Mouse (Mus musculus): ENCODE results near the gene Gm29133. TPM values are rescaled to one million over a fixed set of nuclear protein-coding genes. Genes with fewer than 3 reads are reported as not detected.

Gm29133 gene
- not detected for total RNA-seq (2022)

DNA sequence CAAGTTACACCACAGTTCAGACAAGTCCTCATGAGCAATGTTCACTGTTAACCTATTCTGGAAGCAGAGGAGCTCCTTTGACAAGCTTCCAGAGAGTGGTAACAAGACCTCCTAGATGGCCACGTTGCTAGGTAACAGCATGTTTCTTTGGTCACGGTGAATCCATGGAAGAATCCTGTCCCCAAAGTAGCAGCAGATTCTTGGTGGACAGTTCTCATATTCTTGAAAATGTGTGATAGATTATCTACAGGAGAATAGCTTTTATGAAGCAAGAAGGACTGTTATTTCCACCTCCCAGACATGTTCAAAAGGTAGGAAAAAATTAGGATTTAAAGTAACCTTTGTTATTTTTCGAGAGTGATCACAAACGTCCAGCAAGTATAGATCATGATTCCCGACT, at the start of gene Gm29133:
Gene Gm29133, plus strand, starts transcription at position 301 of the 400 bp plus-strand sequence.
- DNase-seq (ENCODE audit: low spot score in 2 of 2): no peak

GRCm38 (mm10) chr3:75699088-75699487, 48.9 kb upstream of the Gm29133 start:
- DNase-seq (ENCODE audit: low spot score in 2 of 2): no peak

- no peak for DNase-seq (ENCODE audit: low spot score in 2 of 2)
These were observed 46.7 kb upstream of the Gm29133 start for GRCm38 (mm10) chr3:75701336-75701735.

DNA sequence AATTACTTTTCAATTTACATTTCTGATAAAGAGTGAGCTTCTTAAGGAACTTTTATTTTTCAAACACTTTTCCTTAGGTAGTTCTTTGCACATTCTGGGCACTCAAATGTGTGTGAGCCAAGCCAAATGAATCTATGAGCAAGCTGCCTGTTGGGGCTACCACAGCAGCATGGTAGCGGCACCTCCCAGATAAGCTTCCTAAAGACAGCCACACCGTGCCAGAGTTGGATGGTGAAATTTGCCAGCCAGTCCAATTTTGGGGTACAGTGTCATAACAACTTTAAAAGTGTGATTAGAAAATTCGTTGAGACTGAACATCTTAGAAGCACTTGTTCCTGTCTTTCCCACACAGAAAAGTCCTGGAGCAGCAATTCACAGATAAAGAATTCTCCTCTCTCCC, 41.5 kb upstream of the Gm29133 start:
- DNase-seq (ENCODE audit: low spot score in 2 of 2): no peak

GRCm38 (mm10) chr3:75713678-75714295, 34.2 kb upstream of the Gm29133 start:
- no peak for DNase-seq (ENCODE audit: low spot score in 2 of 2)

DNA sequence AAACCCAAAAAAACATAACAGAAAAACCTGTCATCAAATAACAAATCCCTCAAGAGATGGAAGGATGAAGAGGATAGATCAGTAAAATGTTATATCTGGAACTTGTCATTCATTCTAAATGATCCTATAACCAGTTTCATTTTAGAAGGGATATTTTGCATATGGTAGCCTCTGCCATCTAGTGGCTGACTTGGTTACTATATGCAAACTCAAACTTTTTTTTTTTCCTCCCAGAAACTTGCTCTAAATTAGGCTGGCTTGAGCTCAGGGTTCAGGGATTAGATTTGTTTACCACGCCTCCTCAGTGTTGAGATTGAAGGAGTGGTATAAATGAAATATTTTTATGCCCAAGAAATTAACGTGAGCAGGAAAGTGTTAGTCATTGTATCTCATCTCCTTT, 27.3 kb upstream of the Gm29133 start:
- no peak for DNase-seq (ENCODE audit: low spot score in 2 of 2)

DNA sequence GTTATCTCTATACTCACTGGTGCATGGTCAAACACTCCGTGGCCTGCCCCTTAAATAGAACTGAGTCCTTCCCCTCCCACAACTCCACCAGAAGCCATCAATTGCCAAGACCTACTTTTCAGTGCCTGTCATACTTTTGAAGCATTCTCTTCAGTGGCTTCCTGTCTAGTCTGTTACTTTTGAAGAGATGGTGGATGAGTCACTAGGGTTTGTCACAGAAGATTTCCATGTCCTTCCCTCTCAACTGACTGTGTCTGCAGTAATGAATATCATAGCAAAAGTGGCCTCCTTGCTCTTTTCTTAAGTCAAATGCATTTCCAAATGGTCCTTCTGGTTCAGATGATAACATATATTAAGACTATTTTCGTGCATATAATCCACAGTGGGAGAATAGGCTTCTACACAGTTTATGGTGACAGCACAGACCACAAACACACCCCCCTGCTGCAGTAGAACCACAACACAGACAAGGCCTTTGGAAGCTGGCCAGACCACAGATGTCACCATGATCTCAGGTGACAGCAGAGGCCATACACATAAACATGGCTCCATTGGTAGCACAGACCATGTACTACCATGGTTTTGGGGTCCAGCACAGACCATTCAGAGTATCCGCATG, 16.9 kb upstream of the Gm29133 start:
- no peak for DNase-seq (ENCODE audit: low spot score in 2 of 2)

- no peak for DNase-seq (ENCODE audit: low spot score in 2 of 2)
These were observed 4.1 kb upstream of the Gm29133 start for GRCm38 (mm10) chr3:75743664-75744437.

DNA sequence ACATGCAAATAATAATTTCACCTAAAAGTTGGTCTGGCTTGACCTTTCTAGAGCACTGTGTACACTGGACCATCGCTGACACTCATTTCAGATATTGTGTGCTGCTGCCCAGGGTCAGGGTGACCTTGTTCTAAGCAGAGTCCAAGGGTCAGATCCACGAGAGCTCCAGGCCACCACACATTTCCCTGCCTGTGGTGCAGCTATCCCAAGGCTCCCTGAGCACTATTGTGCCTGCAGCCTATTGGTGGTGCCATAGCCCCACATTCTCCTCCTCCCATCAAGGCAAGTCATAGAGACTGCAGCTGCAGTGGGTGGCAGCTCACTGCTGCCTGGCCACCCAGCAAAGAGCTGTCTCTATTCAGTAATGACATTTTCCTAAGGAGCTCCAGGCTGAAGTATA, 2.7 kb upstream of the Gm29133 start:
- no peak for DNase-seq (ENCODE audit: low spot score in 2 of 2)

DNA sequence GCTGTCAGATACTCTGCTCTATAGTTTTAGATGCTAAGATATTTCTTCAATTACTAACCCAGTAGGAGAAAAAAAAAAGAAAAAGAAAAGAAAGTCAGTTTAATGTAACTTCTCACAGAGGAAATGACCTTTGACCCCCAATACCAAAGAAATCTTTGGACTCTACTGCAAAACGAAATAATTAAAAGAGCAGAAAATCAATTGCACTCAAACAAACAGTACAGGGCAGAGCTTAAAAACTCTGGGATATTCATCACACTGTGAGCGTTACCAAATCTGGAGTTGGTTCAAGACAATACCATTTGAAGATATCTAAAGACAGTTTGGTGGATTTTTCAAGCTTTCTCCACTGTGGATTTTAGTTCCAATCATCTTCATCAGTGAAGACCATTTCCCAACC, 15.4 kb downstream of the Gm29133 start:
- DNase-seq (ENCODE audit: low spot score in 2 of 2): no peak

DNA sequence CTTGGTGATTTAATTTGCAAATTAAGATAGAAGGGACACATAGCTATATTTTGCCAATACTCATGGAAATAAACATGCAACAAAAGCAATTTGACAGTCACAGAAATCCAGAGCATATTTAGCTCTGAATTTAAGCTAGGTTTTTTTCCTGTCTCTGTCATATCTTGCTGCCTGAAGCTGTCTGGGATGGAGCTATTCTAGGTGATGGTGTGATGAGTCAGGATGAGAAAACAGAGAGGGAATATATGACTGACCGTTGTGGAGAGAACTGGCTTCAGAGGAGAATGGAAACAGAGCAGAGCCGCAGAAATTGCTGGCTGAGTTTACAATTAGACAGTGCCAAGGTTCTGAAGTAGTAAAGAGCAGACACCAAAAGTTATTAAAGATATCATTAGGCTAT, 26.3 kb downstream of the Gm29133 start:
- no peak for DNase-seq (ENCODE audit: low spot score in 2 of 2)

DNA sequence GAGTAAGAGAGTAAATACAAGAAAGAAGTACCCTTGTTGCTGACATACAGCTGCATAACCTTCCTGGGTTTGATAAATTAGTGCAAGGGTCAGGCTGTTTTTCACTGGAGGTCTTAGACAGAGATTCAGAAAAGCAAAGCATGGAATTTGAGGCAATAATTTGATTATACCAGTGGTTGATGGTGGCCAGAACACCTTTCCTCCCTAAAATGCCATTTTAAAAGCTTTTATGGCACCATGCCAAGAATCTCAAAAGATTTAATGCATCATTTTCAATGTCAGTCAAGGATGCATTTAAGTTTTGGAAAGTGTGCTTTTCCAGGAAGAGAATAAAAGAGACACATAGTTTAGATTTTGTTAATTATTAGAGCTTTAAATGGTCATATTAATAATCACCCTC, 60.0 kb downstream of the Gm29133 start:
- no peak for DNase-seq (ENCODE audit: low spot score in 2 of 2)

DNA sequence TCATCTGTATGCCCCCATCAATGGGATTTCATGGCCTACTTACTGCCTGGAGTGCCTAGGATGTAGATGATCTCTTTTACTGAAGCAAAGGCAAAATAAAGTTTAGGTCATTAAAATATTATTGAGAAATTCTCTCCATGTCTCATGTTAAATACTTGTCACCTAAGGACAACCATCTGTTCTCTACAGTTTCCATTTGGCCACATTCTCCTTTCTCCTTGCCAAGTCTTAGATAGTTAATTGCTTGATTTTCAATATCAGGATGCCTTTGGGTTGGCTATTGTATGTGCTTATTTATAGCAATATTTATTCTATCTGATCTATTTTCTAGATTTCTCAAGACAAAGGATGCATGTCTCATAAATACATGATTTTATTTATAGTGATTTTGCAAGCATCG, 75.9 kb downstream of the Gm29133 start:
- no peak for DNase-seq (ENCODE audit: low spot score in 2 of 2)

- DNase-seq (ENCODE audit: low spot score in 2 of 2): no peak
These were observed 76.5 kb downstream of the Gm29133 start for GRCm38 (mm10) chr3:75824458-75824857.

DNA sequence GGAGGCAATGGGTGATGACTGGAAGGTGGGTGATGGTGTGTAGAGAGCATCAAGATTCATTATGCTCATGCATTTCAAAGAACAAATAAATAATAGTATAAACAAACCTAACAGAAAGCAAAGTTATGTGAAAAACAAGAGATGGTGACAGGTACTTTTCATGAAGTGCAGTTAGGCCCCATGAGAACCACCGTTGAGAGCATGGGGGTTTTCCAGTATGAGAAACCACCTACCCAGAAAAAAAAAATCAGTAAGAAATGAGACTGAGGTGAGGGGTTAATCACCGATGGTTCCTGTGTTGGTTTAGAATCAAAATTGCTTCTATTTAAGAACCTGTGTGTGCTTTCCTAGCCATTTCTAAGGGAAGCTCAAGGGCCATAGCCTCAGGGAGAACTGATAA, 86.8 kb downstream of the Gm29133 start:
- DNase-seq (ENCODE audit: low spot score in 2 of 2): no peak

- no peak for DNase-seq (ENCODE audit: low spot score in 2 of 2)
These were observed 87.4 kb downstream of the Gm29133 start for GRCm38 (mm10) chr3:75835286-75835967.

Other genes with a start within 250 kb of the Gm29133 start
- gene Pdcd10, start 191.3 kb upstream of the Gm29133 start, total RNA-seq (2022): 10 to 100 TPM; 59.7 to 67.4 (median 63.0) TPM
- 100 to 1,000 TPM; 187 to 266 (median 218) TPM for gene Serpini1, start 190.7 kb upstream of the Gm29133 start, total RNA-seq (2022)
- 10 to 100 TPM; 23.7 to 36.5 (median 31.5) TPM for gene Golim4, start 208.8 kb downstream of the Gm29133 start, total RNA-seq (2022)

Data from layer of hippocampus, adult 8-10 months (tissue).